Mouse (Mus musculus): ENCODE data around the gene Trpm7. TPM values are rescaled to one million over a fixed set of nuclear protein-coding genes. Genes with fewer than 3 reads are reported as not detected.

Trpm7 gene
- polyA plus RNA-seq (2016; fragmentation: Nextera tagmentation; extraction: Ambion mirVana) = 54.4 and 55.4 TPM in 2 replicates

DNA sequence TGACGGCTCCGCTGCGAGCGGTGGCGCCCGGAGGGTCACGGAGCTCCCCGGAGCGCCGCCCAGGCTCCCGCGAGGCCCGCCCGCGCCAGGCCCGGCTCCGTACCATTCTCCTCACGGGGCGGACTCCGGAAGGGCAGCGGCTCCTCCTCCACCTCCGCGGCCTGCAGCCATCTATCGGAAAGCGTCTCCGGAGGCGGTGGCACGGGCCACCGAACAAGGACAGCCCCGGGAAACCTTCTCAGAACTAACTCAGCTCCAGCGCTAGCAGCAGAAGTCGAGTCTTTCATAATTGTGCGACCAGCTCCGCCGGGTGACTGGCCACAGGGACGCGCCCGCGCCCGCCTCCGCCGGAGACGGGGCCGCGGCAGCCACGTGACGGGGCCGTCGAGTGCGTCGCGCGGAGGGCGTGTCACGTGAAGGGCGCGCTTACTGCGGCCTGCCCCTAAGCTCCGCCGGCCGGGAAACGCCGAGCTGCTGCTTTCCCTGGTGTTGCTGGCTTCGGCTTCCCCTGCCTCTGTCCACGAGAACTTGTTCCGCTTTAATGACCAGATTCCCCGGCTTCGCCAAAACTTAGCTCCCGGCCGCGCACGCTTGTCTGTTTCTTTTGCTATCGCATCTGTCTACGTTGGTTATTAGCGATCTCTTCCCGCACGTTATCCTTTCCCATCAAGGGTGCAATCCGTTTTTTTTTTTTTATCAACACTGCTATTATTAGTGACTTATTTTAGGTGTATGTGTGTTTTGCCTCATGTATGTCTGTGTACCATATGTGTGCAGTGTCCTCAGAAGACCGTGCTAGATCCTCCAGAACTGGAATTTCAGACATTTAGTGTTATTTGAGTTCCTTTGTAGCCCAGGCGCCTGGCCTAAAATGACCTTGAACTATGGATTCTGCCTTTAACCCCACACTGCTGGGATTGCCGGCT is at the start of gene Trpm7:
Gene Trpm7, minus strand, starts transcription at position 360 of the 926 bp plus-strand sequence.
- H3K4me2 ChIP-seq (replicated peaks) = peak within 1 kb of the TSS; percentile 55
- WGBS = 1% methylated on average over 80 of the region's 81 CpGs
- H3K27me3 ChIP-seq = no peaks in the 10 kb centered on the region
- H3K36me3 ChIP-seq = no peaks in the 10 kb centered on the region
- peaks cover 7% of the 10 kb centered on the region for H3K4me1 ChIP-seq
- peak within 1 kb of the TSS; percentile 93 for H3K4me3 ChIP-seq
- peak; percentile 95 for ATAC-seq (ENCODE audit: insufficient number of reproducible peaks, insufficient read depth, low FRiP score, low TSS enrichment)
- H3K9ac ChIP-seq = peak within 1 kb of the TSS; percentile 96
- peak within 1 kb of the TSS; percentile 98 for H3K27ac ChIP-seq
- no peaks in the 10 kb centered on the region for H3K9me3 ChIP-seq

DNA sequence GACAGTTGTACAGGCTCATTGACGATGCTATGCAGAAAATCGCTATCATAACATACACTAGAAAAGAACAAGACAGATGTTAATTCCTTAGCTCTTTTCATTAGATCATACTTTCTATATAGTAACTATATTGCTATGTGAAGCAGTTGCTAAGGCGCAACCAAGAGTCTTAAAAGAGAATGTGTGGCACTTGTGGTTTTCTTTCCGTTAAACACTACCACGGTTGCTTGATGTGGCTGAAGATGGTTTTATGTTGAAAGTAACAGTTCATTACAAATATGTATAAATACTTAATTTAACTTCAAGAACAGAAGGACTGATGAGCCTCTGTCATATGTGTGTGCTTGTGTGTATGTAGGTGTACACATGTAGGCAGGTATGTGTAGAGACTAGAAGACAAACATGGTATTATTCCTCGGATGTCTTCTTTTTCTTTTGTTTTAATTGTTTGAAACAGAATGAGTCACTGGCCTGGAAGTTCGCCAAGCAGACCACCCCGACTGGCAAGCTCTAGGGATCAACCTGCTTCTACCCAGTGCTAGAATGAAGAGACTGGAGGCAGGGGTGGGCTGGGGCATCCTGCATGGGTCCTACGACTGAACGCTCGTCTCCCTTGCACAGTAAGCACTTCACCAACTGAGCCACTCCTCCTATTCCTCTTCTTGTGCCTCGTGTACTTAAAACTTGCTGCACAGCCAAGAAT is 44.5 kb upstream of the Trpm7 start:
- no peak for ATAC-seq (ENCODE audit: insufficient number of reproducible peaks, insufficient read depth, low FRiP score, low TSS enrichment)
- Histone ChIP-seq H3K4me3 (no peak overlapping the region), H3K4me1 (no peaks in the 10 kb centered on the region), H3K36me3 (peaks cover 36% of the 10 kb centered on the region), H3K9me3 (no peaks in the 10 kb centered on the region), H3K27ac (no peak overlapping the region), H3K4me2 (replicated peaks) (no peak overlapping the region), H3K27me3 (no peaks in the 10 kb centered on the region), H3K9ac (no peak overlapping the region)
- 87% methylated on average over 12 of the region's 12 CpGs for WGBS

DNA sequence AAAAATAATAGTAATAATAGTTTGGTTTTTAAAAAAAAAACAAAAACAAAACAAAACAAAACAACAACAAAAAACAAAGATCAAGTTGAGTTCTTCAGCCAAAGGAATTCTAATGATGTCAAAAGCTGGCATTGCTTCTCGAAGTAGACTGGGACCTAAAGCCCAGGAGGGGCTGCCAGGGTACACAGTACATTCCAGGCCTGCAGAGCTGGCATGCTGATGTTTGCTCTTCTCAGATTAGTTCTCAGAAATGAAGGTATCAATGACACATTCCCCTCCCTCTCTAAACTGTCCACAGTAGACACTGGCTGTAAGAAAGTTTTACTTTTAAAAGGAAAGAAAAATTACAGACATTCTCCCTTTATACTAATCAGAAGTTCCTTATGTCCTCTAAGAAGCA is 40.2 kb upstream of the Trpm7 start:
- no peaks in the 10 kb centered on the region for H3K9me3 ChIP-seq
- no peak overlapping the region for H3K4me3 ChIP-seq
- no peak overlapping the region for H3K27ac ChIP-seq
- no peaks in the 10 kb centered on the region for H3K27me3 ChIP-seq
- no peak overlapping the region for H3K4me2 ChIP-seq (replicated peaks)
- no peak overlapping the region for H3K9ac ChIP-seq
- no peak for ATAC-seq (ENCODE audit: insufficient number of reproducible peaks, insufficient read depth, low FRiP score, low TSS enrichment)
- 82% methylated on average over 1 of the region's 1 CpGs for WGBS
- H3K36me3 ChIP-seq = peaks cover 29% of the 10 kb centered on the region
- H3K4me1 ChIP-seq = no peaks in the 10 kb centered on the region

DNA sequence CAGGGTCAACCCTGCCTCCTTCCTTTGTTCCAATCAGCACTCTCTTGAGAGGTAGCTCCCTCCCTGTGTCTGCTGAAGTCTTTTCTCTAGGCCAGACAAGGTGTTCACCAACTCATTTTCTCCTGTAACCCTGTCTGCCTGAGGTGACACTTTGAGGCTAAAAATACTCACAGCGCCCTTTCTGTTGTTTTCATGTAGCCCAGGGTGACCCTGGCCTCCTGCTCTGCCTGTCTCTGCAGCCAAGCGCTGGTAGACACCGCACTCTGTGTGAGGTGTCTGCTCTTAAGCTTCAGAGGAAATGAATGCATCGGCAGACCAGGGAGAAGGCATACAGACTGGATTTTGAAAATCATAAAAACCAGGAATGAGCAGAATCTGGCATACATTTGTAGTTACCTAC is 38.1 kb upstream of the Trpm7 start:
- no peak for ATAC-seq (ENCODE audit: insufficient number of reproducible peaks, insufficient read depth, low FRiP score, low TSS enrichment)
- Histone ChIP-seq H3K27me3 (no peaks in the 10 kb centered on the region), H3K9ac (no peak overlapping the region), H3K4me2 (replicated peaks) (no peak overlapping the region), H3K4me3 (no peak overlapping the region), H3K9me3 (no peaks in the 10 kb centered on the region), H3K27ac (no peak overlapping the region), H3K4me1 (no peaks in the 10 kb centered on the region), H3K36me3 (peaks cover 20% of the 10 kb centered on the region)
- WGBS = 58% methylated on average over 4 of the region's 4 CpGs

DNA sequence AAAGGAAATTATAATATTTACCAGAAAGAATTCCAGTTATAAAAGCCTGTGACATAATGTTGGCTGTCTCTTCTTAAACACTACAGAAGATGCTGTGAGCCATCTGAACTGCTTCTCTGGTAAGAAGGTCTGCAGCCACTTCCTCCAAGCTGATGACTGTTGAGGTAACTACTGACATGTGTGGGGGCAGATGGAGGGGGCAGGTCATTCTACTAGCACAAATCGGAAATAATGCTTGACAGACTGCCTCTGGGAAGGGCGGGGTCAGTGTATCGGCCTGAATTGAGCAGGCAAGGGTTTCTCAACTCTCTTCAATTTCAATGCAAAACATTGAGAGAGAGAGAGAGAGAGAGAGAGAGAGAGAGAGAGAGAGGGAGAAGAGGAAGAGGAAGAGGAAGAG is 28.1 kb upstream of the Trpm7 start:
- H3K36me3 ChIP-seq = peaks cover 20% of the 10 kb centered on the region
- no peaks in the 10 kb centered on the region for H3K27me3 ChIP-seq
- no peaks in the 10 kb centered on the region for H3K4me1 ChIP-seq
- no peak overlapping the region for H3K4me2 ChIP-seq (replicated peaks)
- no peaks in the 10 kb centered on the region for H3K9me3 ChIP-seq
- no peak for ATAC-seq (ENCODE audit: insufficient number of reproducible peaks, insufficient read depth, low FRiP score, low TSS enrichment)
- H3K4me3 ChIP-seq = no peak overlapping the region
- no peak overlapping the region for H3K27ac ChIP-seq
- WGBS = 45% methylated on average over 3 of the region's 3 CpGs
- H3K9ac ChIP-seq = no peak overlapping the region

DNA sequence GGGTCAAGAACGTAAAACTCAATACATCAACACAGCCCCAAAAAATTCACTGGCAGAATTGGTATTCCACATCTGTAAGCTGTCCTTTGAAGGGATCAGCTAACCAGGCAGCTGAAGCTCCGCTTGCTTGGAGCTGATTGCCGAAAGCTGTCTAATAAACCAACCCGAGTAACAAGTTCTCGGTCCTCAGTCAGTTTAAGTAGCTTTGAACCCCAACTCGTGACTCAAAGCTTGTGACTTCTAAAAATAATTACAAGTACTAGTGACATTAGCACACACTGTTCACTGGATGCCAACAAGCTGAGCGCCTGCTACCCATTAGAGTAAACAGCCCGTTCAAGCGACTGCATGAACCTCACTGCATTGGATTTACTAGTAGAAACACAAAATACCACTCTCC is 21.5 kb upstream of the Trpm7 start:
- ATAC-seq (ENCODE audit: insufficient number of reproducible peaks, insufficient read depth, low FRiP score, low TSS enrichment) = no peak
- H3K27me3 ChIP-seq = no peaks in the 10 kb centered on the region
- no peak overlapping the region for H3K4me2 ChIP-seq (replicated peaks)
- peaks cover 17% of the 10 kb centered on the region for H3K36me3 ChIP-seq
- H3K27ac ChIP-seq = no peak overlapping the region
- H3K9ac ChIP-seq = no peak overlapping the region
- no peaks in the 10 kb centered on the region for H3K9me3 ChIP-seq
- H3K4me1 ChIP-seq = no peaks in the 10 kb centered on the region
- 86% methylated on average over 9 of the region's 9 CpGs for WGBS
- no peak overlapping the region for H3K4me3 ChIP-seq

DNA sequence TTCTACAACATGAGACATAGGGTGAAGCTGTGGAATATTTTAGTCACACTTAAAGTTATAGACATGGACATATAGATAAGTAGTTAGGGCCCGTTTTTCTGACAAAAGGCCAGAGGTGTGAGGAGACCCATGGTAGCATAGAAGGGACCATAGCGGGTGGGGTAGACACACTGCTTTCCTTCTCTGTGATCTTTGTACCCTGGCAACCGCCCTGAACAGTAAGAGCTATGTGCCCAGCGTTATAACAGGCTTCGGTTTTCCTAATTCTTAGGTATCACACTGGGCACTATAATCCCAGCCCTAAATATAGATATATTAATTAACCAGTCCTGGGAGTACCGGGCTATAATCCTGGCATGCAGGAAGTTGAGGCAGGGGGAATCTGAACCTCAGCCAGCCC is 20.9 kb upstream of the Trpm7 start:
- no peak for ATAC-seq (ENCODE audit: insufficient number of reproducible peaks, insufficient read depth, low FRiP score, low TSS enrichment)
- H3K9ac ChIP-seq = no peak overlapping the region
- H3K27me3 ChIP-seq = no peaks in the 10 kb centered on the region
- no peaks in the 10 kb centered on the region for H3K9me3 ChIP-seq
- WGBS = 88% methylated on average over 6 of the region's 6 CpGs
- no peaks in the 10 kb centered on the region for H3K4me1 ChIP-seq
- H3K27ac ChIP-seq = no peak overlapping the region
- peaks cover 11% of the 10 kb centered on the region; the same call in 1 of the 2 replicates for H3K36me3 ChIP-seq
- H3K4me2 ChIP-seq (replicated peaks) = no peak overlapping the region
- H3K4me3 ChIP-seq = no peak overlapping the region

DNA sequence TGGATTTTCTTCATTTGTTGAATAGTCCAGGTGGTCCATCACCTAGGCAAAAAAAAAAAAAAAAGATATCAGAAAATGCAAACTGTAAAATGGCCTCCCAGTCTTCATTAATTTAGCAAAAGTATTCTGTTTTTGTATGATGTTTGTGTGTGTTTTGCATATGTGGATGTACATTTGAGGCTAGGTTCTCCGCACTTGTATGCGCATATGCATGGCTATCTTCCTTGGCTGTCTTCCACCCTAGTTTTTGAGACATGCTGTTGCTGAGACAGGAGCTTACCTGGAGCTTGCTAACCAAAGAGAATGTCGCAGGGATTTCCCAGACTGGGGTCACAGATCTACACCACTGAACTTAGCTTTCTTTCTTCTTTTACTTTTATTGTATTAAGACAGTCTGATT is 18.2 kb upstream of the Trpm7 start:
- Histone ChIP-seq H3K4me3 (no peak overlapping the region), H3K4me2 (replicated peaks) (no peak overlapping the region), H3K27ac (no peak overlapping the region), H3K36me3 (0 out of 2 replicates have a peak, but pooled peaks cover 3% of the 10 kb centered on the region), H3K4me1 (no peaks in the 10 kb centered on the region), H3K9ac (no peak overlapping the region), H3K27me3 (no peaks in the 10 kb centered on the region), H3K9me3 (no peaks in the 10 kb centered on the region)
- no peak for ATAC-seq (ENCODE audit: insufficient number of reproducible peaks, insufficient read depth, low FRiP score, low TSS enrichment)
- 99% methylated on average over 3 of the region's 3 CpGs for WGBS

DNA sequence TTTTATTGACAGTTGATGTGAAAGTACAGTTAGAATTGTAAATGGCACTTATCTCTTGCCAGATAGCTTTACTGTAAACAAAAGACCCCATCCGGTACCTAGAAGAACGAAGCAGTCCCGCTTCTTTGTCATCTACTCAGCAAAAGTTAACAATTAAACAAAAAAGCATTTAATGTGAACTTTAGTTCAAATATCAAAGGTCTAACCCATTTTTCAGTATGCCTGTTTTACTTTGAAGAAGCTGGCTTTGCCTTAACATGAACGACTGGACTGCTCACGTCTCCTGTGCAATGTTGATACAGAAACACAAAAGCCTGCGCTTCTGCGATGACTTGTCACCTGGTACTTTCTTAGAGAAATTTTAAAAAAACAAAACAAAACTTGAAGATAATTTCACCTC is 16.3 kb upstream of the Trpm7 start:
- no peaks in the 10 kb centered on the region for H3K4me1 ChIP-seq
- no peak overlapping the region for H3K9ac ChIP-seq
- WGBS = 94% methylated on average over 7 of the region's 7 CpGs
- H3K4me3 ChIP-seq = no peak overlapping the region
- no peak overlapping the region for H3K4me2 ChIP-seq (replicated peaks)
- H3K9me3 ChIP-seq = no peaks in the 10 kb centered on the region
- H3K36me3 ChIP-seq = no peaks in the 10 kb centered on the region
- no peak overlapping the region for H3K27ac ChIP-seq
- no peaks in the 10 kb centered on the region for H3K27me3 ChIP-seq
- ATAC-seq (ENCODE audit: insufficient number of reproducible peaks, insufficient read depth, low FRiP score, low TSS enrichment) = no peak

DNA sequence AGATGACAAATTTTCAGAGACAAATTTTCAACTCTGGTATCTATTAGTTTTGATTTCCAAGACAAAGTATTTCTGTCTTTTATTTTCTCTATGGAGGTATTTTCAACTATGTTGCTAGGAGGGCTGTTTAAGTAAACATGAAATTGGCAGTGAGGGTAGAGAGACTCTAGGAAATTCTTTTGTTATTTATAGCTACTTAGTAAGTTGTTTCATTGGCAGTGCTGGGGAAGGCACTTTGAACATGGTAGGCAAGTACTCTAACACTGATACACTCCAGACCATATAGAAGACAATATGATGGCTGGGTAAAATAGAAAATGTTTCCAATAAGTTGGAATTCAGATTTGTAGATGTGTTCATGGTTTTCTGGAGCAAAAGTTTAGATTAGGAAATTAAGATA is 15.7 kb upstream of the Trpm7 start:
- no peak overlapping the region for H3K9ac ChIP-seq
- no peaks in the 10 kb centered on the region for H3K27me3 ChIP-seq
- H3K36me3 ChIP-seq = no peaks in the 10 kb centered on the region
- H3K4me1 ChIP-seq = no peaks in the 10 kb centered on the region
- no peak overlapping the region for H3K4me3 ChIP-seq
- no peak overlapping the region for H3K27ac ChIP-seq
- no peak overlapping the region for H3K4me2 ChIP-seq (replicated peaks)
- H3K9me3 ChIP-seq = no peaks in the 10 kb centered on the region
- ATAC-seq (ENCODE audit: insufficient number of reproducible peaks, insufficient read depth, low FRiP score, low TSS enrichment) = no peak

DNA sequence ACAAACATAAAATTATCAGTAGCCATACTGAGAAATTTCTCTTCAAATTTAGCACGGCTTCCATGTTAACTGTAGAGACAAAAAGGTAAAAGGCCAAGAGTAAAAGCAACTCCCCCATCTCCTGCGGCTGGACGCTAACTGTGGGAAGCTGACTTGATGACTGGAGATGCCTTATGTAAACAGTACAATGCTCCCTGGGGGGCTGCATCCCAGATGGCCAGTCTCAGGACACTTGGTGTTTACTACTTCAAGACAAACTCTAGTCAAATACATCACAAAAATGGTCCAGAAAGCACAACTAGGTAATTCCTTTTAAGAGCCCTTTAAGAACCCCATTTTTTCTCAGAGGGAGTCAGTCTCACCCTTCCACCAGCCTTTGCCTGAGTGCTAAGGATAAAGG is 11.1 kb upstream of the Trpm7 start:
- H3K36me3 ChIP-seq = no peaks in the 10 kb centered on the region
- H3K27me3 ChIP-seq = no peaks in the 10 kb centered on the region
- WGBS = 56% methylated on average over 3 of the region's 3 CpGs
- H3K4me2 ChIP-seq (replicated peaks) = no peak overlapping the region
- H3K4me3 ChIP-seq = no peak overlapping the region
- no peaks in the 10 kb centered on the region for H3K4me1 ChIP-seq
- no peaks in the 10 kb centered on the region for H3K9me3 ChIP-seq
- H3K9ac ChIP-seq = no peak overlapping the region
- ATAC-seq (ENCODE audit: insufficient number of reproducible peaks, insufficient read depth, low FRiP score, low TSS enrichment) = no peak
- no peak overlapping the region for H3K27ac ChIP-seq

DNA sequence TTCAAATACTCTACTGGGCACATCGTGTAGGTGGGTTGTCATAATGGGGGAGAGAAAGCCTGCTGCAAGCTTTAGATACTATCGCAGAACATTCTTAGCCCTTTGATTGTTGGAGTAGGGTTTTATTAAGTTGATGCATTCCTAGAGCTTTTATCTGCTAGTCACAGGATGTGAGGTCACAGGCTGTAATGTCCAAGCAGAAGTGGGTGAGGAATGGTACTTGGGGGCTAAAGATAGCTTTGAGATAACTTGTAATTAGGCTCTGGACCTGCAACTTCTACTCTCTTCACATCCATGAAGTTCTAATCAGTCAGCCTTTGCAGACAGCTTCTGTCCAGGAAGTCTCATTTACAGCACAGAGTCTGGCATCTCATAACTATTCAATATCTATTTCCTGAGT is 9.8 kb upstream of the Trpm7 start:
- 88% methylated on average over 2 of the region's 2 CpGs for WGBS
- ATAC-seq (ENCODE audit: insufficient number of reproducible peaks, insufficient read depth, low FRiP score, low TSS enrichment) = no peak

More for the DNA sequence above, 9.8 kb upstream of the Trpm7 start:
- H3K36me3 ChIP-seq = no peaks in the 10 kb centered on the region
- no peak overlapping the region for H3K9ac ChIP-seq
- H3K4me1 ChIP-seq = no peaks in the 10 kb centered on the region
- no peaks in the 10 kb centered on the region for H3K27me3 ChIP-seq
- H3K4me2 ChIP-seq (replicated peaks) = no peak overlapping the region
- H3K9me3 ChIP-seq = no peaks in the 10 kb centered on the region
- no peak overlapping the region for H3K27ac ChIP-seq
- H3K4me3 ChIP-seq = no peak overlapping the region

Data from embryonic facial prominence, embryonic 12.5 days (tissue).